Mouse (Mus musculus): Measurements from ENCODE around the gene Podn. TPM values are rescaled to one million over a fixed set of nuclear protein-coding genes. Genes with fewer than 3 reads are reported as not detected.

Gene Podn
- total RNA-seq, 2 experiments from 2014 or later, result 8.8 to 11.5 TPM

DNA sequence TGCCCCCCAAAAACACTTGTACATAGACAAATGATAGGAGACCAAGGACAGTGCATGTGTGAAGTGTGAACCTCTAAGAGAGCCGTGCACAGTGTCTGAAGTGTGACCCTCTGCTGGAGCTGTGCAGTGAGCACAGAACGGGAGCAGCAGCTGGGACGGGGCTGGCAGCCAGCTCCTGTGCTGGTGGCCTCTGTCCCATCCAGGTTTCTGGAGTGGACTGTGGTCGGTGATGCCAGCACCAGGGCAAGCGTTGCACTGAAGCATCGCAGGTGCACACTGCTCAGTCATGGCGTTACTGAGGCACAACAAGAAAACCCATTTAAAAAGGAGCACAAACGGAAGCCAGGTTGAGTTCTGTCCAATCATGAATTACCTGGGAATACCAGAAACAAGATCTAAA, 50.1 kb downstream of the Podn start:
- no peak for DNase-seq (ENCODE audit: low spot score in 2 of 2)

DNA sequence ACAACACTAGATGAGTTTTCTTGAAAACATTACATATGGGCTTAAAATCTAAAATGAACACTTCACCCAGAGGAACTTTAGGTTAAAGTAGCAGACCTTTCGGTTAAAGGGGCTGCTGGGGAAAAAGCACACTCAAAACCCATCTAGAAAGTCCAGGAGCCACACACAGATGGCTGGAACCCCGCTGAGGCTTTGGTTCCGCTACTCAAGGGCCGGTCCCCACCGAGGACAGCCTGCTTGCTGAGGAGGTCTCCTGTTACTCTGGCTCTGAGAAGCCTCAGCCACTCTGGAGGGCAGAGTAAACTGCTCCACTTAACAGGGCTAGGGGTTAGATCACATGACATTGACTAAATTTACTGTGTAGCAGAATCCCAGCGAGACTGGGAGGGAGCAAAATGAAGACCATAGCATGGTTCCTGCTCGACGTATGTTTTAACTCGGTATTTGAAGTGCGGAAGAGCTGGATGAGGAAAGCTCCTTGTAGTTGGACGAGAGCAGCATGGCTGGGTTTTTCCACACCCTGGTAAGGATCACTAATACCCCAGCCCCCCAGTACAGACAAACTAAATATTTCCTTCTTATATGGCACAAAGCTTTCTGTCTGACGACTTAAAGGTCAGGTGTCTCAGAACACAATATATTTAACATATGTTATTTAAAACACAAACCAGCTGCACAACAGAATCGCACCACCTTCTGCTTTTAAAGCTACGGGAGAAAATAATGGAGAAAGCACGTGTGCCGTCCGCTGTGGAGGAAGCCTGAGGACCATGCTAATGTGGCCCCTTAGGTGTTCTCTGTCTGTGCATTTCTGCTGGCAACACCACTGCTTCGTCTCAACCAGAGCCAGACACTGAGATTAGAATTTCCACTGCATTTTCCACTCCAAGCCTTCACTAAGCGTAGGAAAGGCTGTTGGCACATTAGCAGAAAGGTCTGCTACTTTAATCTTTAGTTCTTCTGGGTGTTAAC, 50.8 kb downstream of the Podn start:
- no peak for DNase-seq (ENCODE audit: low spot score in 2 of 2)

DNA sequence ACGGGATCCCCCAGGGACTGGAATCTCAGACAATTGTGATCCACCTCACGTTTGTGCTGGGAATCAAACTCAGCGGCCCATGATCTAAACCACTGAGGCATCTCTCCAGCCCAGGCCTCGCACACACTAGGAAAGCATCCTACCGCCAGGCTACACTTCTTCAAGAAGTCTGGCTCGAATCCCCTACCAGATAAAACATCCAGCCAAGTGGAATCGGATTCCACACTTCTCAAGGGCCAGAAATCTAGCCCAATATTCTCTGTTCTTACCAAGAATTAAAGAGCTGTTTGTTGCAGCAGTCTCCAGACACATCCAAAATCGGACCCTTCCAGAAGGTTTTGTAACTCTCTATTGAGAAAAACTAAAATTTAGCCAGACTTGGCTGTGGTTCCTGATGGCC, 59.2 kb downstream of the Podn start:
- DNase-seq (ENCODE audit: low spot score in 2 of 2), result no peak

DNA sequence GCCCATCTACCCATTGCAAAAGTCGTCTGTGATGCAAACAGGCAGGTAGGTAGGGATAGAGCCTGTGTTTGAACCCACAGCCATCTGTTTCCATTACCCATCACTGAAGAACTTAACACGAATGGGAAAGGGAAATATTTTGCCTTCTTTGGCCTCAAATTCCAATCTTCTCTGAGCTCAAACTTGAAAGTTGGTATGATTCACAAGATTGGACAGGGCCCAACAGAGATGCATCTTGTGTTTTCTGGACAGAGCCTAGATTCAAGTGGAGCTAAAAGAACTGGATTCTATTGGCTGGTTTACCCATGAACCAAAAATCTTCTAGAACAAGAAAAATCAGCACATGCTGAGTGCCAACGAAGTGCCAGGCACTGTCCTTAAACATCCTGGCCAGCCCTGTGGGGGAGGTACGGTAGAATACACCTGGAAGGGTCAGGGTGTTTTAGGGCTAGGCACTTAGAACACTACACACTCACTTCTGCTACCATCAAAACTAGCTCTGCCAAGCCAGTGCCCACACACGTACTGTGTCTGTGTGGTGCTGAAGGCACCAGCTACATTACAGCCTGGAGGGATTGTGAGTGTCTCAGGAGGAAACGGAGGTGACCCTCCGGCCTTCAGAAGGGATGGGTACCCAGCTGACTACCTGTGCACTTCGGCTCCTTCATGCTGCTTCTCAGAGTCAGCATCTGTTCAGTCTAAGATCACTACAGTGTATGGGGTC, 63.0 kb downstream of the Podn start:
- no peak for DNase-seq (ENCODE audit: low spot score in 2 of 2)

DNA sequence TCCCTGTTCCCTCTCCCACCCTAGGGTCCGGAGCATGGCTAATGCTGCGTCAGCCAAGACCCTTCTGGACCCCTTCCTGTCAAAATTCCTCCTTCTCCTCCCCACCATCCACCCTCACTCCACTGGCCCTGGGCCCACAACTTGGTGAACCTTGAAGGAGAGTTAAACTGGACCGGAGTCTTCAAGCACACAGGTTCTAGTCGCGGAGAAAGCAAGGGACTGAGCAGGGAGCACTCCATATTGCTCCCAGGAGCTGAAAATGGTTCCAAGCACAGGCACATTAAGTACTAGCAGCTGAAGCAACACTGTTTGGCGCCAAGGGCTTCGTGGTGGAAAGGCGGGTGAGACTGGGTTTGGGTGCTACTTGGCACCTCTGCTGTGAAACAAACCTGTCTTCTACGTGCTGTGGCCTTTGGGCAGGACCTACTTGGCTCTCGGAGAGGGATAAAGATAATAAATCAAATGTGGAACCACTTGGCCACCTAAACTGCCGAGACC, 63.8 kb downstream of the Podn start:
- no peak for DNase-seq (ENCODE audit: low spot score in 2 of 2)

DNA sequence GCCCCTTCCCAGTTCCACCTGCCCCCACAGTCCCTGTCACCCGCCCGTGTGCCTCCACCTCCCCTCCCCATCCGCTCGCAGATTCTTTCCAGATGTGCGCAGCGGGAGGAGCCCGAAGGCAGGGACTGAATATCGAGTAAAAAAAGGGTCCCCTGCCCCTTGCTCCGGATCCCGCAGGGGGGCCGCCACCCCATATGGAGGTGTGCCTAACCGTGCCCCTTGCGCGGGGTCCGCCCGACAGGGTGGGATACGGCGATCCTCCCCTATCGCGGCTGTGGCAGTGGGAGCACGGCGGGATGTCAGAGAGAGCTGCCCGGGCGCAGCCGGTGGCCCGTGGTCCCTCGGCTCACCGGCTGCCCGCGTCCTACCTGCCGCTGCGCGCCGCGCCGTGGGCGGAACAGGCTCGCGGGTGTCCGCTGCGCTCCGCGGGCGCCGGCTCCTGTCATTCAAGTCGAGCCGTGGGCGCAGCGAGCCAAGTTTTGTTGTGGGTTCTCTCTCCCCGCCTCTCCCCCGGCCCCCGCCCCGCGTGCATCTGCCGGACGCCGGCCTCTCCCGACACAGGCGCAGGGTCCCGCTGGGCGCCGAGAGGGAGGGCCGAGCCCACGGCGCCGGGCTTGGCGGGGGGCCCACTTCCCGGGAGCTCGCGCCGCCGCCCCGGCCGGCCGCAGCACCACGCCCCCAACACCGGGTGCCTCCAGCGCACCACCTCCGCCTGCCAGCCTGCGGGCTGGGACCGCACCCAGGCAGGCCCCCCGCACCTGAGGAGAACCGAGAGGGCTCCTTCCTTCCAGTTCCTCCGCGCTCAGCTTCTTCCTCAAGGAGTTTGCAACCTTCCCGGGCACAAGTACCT, 64.5 kb downstream of the Podn start:
- no peak for DNase-seq (ENCODE audit: low spot score in 2 of 2)

DNA sequence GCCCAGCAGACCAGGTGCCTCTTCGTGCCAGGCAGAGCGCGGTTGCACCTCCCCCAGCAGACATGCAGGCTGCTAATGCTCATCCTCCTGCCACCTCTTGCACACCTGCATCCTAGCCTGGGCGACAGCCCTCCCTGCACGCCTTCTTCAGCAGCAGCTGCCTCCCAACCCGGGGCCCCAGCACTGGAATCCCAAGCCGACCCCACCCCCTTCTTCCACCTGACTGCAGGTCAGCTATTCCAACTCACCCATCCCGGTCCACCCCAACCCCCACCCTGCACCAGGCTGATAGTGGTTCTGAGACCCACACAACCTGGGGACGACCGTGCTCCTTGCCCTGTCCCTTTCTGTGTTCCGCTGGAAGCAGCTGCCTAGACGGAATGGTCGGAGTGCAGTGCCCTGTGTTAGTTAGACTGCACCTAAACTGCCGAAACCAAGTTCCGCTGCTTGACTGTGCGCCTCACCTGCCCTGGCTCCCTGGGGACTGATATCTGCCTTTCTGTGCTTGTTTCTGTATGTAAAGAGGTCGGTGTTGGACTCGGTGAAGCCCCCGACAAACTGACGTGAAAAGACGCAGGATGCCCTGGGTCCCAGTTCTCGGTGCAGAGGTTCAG, 65.2 kb downstream of the Podn start:
- DNase-seq (ENCODE audit: low spot score in 2 of 2), result no peak

DNA sequence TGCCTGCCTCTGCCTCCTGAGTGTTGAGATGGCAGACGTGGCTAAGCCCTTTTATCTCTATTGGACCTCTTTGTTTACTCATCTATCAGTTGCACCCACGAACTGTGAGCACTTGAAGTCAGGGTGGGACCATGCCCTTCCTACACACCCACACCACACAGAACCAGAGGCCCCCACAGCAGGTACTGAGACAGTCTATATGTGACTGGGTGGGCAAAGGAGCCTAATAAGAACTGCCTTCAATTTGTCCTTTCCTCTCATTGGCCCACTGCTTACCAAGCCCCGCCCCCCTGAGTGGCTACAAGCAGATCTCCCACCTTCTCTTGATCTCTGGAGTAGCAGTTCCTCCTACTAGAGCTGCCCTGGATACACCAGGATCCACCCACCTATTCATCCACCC, 70.1 kb downstream of the Podn start:
- no peak for DNase-seq (ENCODE audit: low spot score in 2 of 2)

DNA sequence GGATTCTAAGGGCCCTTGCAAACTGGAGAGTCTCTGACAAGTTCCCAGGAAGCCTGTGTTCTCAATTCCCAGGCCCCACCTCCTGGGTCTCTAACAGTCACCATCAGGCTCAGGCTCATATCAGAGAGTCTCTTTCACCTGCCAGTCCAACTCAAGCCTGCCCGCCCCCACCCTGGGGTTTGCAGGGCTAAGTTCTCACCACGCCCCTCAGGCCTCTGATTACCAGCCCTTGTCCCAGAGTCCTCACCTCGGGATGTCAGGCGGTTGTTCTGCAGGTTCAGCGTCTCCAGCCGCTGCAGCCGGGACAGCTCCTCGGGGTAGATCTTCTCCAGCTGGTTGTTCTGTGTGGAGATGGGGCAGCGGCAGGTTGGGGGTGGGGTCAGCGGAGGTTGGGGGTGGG, 71.0 kb downstream of the Podn start:
- DNase-seq (ENCODE audit: low spot score in 2 of 2), result no peak

DNA sequence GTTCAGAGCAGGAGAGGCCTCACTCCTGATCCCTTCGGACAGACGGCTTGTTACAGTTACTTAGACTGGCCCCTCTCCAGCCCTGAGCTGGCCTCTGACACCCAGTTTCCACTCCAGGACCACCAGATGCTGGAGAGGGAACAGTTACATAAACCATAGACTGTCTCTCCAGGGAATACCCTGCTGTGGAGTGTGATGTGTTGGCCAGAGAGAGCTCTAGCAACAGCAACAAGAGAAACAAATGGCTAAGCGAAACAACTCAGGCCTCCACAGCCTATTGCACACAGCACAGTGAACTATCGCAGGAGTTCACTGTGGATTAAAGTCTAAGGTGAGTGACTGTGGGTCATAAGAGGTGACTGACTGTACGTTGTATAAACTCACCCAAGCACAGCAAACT, 71.6 kb downstream of the Podn start:
- no peak for DNase-seq (ENCODE audit: low spot score in 2 of 2)

DNA sequence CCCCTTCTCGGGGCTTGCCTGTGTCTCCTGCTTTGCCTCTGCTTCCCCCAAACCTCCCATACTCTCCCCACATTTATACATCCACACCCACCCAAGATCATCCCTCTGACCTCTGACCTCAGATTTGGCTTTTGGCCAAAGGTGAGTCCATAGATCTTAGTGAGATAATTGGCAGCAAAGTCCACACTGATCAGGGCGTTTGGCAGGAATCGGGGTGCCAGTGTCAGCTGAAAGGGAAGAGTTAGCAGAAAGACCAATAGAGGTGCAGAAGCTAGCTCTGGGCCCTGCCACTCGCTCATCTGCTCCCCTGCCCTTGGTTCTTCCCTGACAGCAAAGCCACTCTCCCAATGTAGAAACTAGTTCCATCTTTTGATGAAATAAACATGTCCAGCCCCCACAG, 73.1 kb downstream of the Podn start:
- no peak for DNase-seq (ENCODE audit: low spot score in 2 of 2)

DNA sequence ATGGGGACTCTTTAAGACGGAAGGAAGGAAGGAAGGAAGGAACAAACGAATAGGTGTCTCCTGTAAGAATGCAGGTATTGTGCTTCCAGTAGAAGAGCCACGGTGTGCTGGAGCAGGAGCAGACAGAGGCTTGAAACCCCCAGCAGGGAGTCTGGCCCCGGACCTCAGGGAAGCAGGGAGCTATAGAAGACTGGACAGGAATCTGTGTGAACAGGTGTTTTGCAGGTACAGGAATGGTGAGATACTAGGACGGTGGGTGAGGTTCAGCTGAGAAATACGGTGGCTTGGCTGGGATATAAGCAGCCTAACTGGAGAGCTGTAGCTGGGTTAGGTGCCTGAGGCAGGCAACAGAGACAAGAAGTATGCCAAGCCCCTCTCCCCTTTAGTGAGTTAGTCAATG, 76.1 kb downstream of the Podn start:
- DNase-seq (ENCODE audit: low spot score in 2 of 2), result no peak

DNA sequence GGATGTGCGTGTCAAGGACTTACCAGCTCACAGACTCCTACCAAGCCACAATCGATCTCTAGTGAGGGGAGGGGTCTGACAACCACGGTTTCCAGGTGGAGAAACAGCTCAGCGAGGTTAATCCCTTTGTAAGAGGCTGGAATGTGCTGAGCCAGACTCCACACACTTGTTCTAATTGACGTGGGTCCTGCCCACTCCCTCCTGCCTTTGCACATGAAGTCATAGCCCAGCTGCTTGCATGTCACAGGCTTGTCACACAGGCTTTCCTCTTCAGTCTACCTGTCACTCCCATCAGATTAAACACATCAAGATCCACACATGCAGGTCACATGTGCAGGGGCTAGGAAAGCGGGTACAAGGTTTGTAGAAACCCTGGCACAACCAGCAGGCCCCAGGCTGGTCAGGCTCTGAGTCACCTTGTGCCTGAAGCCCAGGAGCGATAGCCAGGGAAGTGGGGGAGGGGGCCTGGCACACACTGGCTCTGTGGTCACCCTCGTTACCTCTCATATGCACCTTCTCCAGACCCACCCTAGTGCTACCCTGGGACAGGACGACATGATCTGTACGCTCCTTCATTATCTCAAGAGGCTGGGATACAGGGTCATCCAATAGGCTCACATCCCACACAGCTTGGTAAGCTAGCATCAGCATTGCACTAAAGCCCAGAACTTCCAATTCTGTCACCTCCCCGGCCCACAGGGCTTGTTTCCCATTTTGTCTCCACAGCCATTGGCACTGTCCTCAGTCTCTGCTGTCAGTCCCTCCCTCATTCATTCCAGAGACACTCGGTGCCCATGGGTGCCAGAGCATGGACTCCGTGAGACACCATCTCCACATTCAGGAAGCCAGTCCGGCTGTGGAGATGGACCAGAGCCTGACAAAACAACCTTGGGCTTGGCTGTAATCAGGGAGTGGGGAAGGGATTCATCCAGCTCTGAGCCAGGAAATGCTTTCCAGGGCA, 77.0 kb downstream of the Podn start:
- DNase-seq (ENCODE audit: low spot score in 2 of 2), result peak in 1 of 2 experiments; percentile 37

DNA sequence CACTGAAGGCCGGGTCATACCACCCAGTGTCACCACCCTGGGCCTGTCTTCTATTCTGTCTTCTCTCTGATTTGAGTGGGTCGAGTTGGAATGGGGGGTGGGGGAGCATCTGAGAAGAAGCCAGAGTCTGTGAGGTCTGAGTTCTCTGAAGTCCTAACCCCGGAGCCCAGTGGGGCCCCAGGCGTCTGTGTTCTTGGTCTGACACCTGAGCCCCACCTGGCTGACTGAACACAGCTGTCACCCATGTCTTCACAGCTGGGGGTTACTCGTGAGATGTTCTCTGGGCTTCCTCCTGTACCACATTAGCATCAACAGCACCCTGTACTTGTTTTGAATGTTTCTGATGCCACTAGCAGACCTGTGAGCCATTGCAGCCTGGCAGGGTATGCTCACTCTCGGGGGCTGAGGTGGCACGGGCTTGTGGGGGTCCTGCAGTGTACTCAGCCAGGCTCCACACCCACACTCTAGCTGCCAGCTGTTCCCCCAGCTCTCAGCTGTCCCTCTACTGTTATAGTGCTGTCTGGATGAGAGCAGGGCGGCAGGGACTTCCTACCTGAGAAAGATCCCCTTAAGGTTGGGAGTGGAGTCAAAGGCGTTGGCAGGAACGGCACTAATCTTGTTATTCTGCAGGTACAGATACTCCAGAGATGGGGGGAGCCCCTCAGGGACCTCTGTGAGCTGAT, 77.9 kb downstream of the Podn start:
- no peak for DNase-seq (ENCODE audit: low spot score in 2 of 2)

DNA sequence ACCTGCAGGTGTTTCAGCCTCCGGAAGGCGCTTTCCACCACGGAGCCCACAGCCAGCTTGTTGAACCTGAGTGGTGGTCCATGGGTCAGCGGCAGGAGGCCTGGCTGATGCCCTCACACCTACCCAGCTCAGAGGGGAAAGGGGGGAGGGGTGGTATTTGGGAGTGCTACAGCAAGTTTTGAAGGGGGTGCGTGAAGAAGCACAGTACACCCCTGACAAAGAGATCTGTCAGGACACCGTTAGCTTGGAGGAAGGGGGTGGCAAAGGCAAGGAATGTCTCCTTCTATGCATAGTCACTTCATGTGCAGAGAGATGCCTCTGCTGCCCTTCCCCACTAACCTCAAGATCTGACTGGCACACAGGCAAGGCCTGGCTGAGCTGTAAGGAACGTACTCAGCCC, 78.4 kb downstream of the Podn start:
- DNase-seq (ENCODE audit: low spot score in 2 of 2), result no peak

DNA sequence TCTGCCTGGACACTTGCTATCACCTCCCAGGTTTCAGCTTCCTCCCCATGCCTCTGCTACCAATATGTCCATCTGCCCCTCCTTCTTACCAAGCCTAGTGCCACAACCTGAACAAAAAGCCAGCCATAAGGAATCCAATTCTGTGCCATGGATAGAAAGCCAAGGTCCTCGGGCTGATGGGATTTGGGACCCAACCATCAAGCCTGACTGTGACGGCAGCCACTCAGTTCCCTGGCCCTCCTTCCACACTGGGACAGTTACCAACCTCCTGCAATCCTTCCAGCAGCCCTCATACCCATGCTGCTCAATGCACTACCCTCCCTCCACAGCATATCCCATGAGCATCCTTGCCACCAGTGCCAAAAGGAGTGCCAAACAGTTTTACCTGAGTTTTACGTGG, 79.9 kb downstream of the Podn start:
- DNase-seq (ENCODE audit: low spot score in 2 of 2), result no peak

DNA sequence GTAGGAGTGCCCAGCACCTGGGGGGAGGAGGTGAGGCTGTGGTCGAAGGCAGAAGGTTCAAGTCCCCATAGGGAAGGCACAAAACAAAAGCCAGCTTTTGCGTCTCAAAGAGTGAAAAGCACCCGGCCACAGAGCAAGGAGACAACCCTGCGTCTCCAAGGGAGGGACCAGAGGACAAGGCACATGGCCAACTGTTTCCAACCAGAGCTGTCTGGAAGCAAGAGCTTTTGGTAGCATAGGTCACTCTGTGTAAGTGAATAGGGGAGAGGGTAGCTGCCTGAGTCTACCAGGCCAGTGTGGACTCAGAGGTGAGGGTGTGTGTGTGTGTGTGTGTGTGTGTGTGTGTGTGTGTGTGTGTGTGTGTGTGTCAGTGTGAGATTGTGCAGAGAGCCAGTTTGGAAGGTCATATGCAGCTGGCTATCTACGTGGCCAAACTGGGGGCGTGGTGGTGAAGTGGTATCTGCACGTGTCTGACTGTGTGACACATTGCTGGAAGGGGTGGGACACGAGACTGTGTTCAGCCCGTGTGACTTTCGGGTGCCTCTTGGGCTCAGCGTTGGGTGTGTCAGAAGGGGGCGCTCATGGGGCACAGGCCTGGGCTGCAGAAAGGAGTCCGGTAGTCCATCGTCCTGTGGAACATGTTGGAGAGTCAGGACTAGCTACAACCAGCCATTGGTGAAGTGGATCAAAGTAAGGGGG, 81.0 kb downstream of the Podn start:
- DNase-seq (ENCODE audit: low spot score in 2 of 2), result no peak

DNA sequence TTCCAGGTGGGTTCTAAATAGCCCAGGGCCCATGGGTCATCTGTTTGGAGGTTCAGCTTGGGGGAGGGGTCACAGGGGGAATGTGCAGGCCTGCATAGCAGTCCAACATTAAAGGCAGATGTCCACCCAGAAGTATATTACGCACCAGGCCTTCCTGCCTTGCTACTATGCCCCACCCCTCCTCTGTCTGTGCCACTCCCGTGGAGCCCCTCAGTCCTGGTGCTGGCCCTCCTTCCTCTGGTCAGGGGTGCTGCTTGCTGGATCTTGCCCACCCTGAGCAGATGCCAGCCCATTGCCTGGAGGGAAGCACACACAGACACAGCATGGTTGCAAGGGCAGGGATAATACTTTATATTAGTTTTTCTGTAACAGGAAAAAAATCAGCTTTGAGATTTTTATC, 81.8 kb downstream of the Podn start:
- no peak for DNase-seq (ENCODE audit: low spot score in 2 of 2)

DNA sequence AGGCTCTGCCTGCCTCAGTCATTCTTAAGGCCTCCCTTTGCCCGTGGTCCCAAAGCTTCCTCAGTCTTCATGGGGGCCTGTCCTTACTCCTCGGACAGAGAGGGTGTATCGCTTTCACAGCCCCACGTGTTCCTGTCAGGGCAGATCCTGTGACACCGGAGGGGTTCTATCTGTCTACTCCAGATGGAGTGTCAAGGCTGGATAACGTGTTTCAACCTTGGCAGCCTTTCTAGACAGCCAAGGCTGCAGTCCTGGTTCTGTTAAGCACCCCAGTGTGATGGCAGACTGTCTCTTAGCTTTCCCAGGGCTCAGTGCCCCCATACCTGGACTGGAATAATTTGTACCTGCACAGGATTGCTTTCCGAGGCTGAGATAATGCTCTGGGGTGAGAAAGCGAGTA, 87.7 kb downstream of the Podn start:
- DNase-seq (ENCODE audit: low spot score in 2 of 2), result no peak

Data from layer of hippocampus, postnatal 14 days (tissue).